ENCODE assay signal across 9 mouse cellular contexts in genomic region chr2:78873946-78874345, GRCm38 (mm10). TPM values are rescaled to one million over a fixed set of nuclear protein-coding genes. Genes with fewer than 3 reads are reported as not detected.
DNase-seq lines count a peak whose midpoint lies in the region; ATAC-seq lines count a peak whose summit lies in the region.
"Had no signal": no experiment of that assay in that cellular context is flagged by ENCODE, and none has a peak within 500 bp of the region (broad histone marks: within the 10 kb centered on the region; RNA-seq: fewer than 3 reads in every experiment).

No protein-coding gene starts in this region.

- peaks cover 28% of the 10 kb centered on the region for H3K4me1 ChIP-seq in kidney, embryonic 14.5 days (ENCODE audit: control insufficient read depth, insufficient read depth, low read length)
- H3K4me1 ChIP-seq in embryonic facial prominence, embryonic 14.5 days (ENCODE audit: control insufficient read depth, insufficient read depth, low read length): peaks cover 37% of the 10 kb centered on the region
- H3K4me1 ChIP-seq in hindbrain, embryonic 10.5 days (replicated peaks): peaks cover 45% of the 10 kb centered on the region
- H3K4me1 ChIP-seq in midbrain, embryonic 13.5 days (replicated peaks): peaks cover 58% of the 10 kb centered on the region

- WGBS in kidney, embryonic 14.5 days: 65% methylated on average over 2 of the region's 2 CpGs
- WGBS in embryonic facial prominence, embryonic 14.5 days: 34% methylated on average over 2 of the region's 2 CpGs
- 58% methylated on average over 2 of the region's 2 CpGs for WGBS in hindbrain, embryonic 10.5 days
- 25% methylated on average over 2 of the region's 2 CpGs for WGBS in midbrain, embryonic 13.5 days

- H3K9me3 ChIP-seq in kidney, embryonic 14.5 days (ENCODE audit: control insufficient read depth, low read length): no peaks in the 10 kb centered on the region
- no peaks in the 10 kb centered on the region for H3K9me3 ChIP-seq in embryonic facial prominence, embryonic 14.5 days (ENCODE audit: control insufficient read depth, low read length)
- H3K9me3 ChIP-seq in hindbrain, embryonic 10.5 days: no peaks in the 10 kb centered on the region
- H3K9me3 ChIP-seq in midbrain, embryonic 13.5 days: no peaks in the 10 kb centered on the region

- no peak overlapping the region for H3K4me3 ChIP-seq in kidney, embryonic 14.5 days (ENCODE audit: low read length)
- H3K4me3 ChIP-seq in embryonic facial prominence, embryonic 14.5 days (ENCODE audit: low read depth, low read length): peak overlapping the region; percentile 13; the same call in 1 of the 2 replicates
- peak overlapping the region; percentile 79 for H3K4me3 ChIP-seq in hindbrain, embryonic 10.5 days
- peak overlapping the region; percentile 35 for H3K4me3 ChIP-seq in midbrain, embryonic 13.5 days (replicated peaks)

- no peaks in the 10 kb centered on the region for H3K27me3 ChIP-seq in kidney, embryonic 14.5 days (ENCODE audit: control insufficient read depth, insufficient read depth, low read length)
- H3K27me3 ChIP-seq in embryonic facial prominence, embryonic 14.5 days (replicated peaks; ENCODE audit: control insufficient read depth, insufficient read depth, low read length): no peaks in the 10 kb centered on the region
- no peaks in the 10 kb centered on the region for H3K27me3 ChIP-seq in hindbrain, embryonic 10.5 days (ENCODE audit: insufficient read depth, poor library complexity, severe bottlenecking)
- no peaks in the 10 kb centered on the region for H3K27me3 ChIP-seq in midbrain, embryonic 13.5 days

- H3K4me2 ChIP-seq in kidney, embryonic 14.5 days (replicated peaks; ENCODE audit: low read depth, low read length): no peak overlapping the region; the same call in 1 of the 2 replicates
- H3K4me2 ChIP-seq in embryonic facial prominence, embryonic 14.5 days (ENCODE audit: low read depth, low read length): peak overlapping the region; percentile 40
- peak overlapping the region; percentile 55 for H3K4me2 ChIP-seq in midbrain, embryonic 13.5 days (replicated peaks)

- DNase-seq in kidney, postnatal 25 days: no peak
- no peak for DNase-seq in embryonic facial prominence, embryonic 14.5 days (ENCODE audit: low spot score)
- DNase-seq in hindbrain, embryonic 10.5 days (ENCODE audit: low spot score): no peak
- no peak for DNase-seq in spleen, postnatal 14 days (ENCODE audit: low spot score in 2 of 2)
- DNase-seq in frontal cortex, postnatal 14 days (ENCODE audit: low spot score in 2 of 2): no peak
- no peak for DNase-seq in yolk sac, embryonic 10.5 days (ENCODE audit: low spot score)
- DNase-seq: retina, postnatal 1 day had no signal

- H3K27ac ChIP-seq in kidney, embryonic 14.5 days (ENCODE audit: low read depth, low read length): no peak overlapping the region
- no peak overlapping the region for H3K27ac ChIP-seq in embryonic facial prominence, embryonic 14.5 days (replicated peaks; ENCODE audit: low read depth, low read length)
- no peak overlapping the region for H3K27ac ChIP-seq in hindbrain, embryonic 10.5 days
- H3K27ac ChIP-seq in midbrain, embryonic 13.5 days: no peak overlapping the region

- H3K36me3 ChIP-seq in kidney, embryonic 14.5 days (ENCODE audit: control insufficient read depth, insufficient read depth, low read length): peaks cover 8% of the 10 kb centered on the region; the same call in 1 of the 2 replicates
- peaks cover 6% of the 10 kb centered on the region; the same call in 1 of the 2 replicates for H3K36me3 ChIP-seq in embryonic facial prominence, embryonic 14.5 days (ENCODE audit: control insufficient read depth, insufficient read depth, low read length)
- H3K36me3 ChIP-seq in hindbrain, embryonic 10.5 days: peaks cover 10% of the 10 kb centered on the region
- H3K36me3 ChIP-seq in midbrain, embryonic 13.5 days: no peaks in the 10 kb centered on the region

- 0 out of 2 replicates have a peak overlapping the region, but pooled peaks have one; percentile 2 for H3K9ac ChIP-seq in kidney, embryonic 14.5 days (ENCODE audit: low read depth, low read length)
- no peak overlapping the region; the same call in 1 of the 2 replicates for H3K9ac ChIP-seq in embryonic facial prominence, embryonic 14.5 days (ENCODE audit: low read depth, low read length)
- H3K9ac ChIP-seq in midbrain, embryonic 13.5 days (replicated peaks): peak overlapping the region; percentile 51

- no peak for ATAC-seq in kidney, embryonic 14.5 days (ENCODE audit: low FRiP score, low TSS enrichment)
- no peak for ATAC-seq in embryonic facial prominence, embryonic 14.5 days (ENCODE audit: low read depth)
- ATAC-seq in midbrain, embryonic 13.5 days: no peak

RNA-seq across cellular contexts. Expression of gene Ube2e3, which starts 6.0 kb away (rescaled TPM):
- 188 and 203 TPM in 2 replicates for polyA plus RNA-seq in kidney, embryonic 14.5 days (2014; fragmentation: Nextera tagmentation; extraction: Ambion mirVana)
- polyA plus RNA-seq in embryonic facial prominence, embryonic 14.5 days (2014; fragmentation: Nextera tagmentation; extraction: Ambion mirVana): 120 and 138 TPM in 2 replicates
- 216 and 248 TPM in 2 replicates for polyA plus RNA-seq in hindbrain, embryonic 10.5 days (2016; fragmentation: Nextera tagmentation; extraction: Ambion mirVana)
- 299 and 325 TPM in 2 replicates for polyA plus RNA-seq in midbrain, embryonic 13.5 days (2015; fragmentation: Nextera tagmentation; extraction: Ambion mirVana)
